Mouse (Mus musculus): ENCODE results near the gene C2cd6.

DNA sequence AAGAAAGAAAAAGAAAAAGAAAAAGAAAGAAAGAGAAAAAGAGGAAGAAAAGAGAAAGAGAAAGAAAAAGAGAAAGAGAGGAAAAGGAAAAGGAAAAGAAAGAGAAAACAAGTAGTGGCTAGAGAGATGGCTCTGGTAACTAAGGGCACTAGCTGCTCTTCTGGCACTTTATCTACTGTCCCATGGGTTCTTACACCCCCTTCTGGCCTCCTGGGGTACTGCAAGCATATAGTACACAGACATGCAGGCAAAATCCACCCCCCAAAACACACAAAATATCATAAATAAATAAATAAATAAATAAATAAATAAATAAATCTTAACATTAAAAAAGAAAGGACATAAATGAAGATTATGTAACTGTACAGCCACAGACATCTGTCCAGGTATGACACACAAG is 48.1 kb upstream of the C2cd6 start:
- no peak for TF ChIP-seq GATA1 (IDR thresholded peaks at IDR 0.05; ENCODE audit: borderline replicate concordance, low read length)
- peak; percentile 64 for TF ChIP-seq CTCF (IDR thresholded peaks at IDR 0.05; ENCODE audit: low read depth, low read length)
- no peak for TF ChIP-seq TAL1 (conservative IDR thresholded peaks at IDR 0.05; ENCODE audit: low read depth, low read length)
- no peak for TF ChIP-seq GATA2 (IDR thresholded peaks at IDR 0.05; ENCODE audit: borderline replicate concordance, low read depth, low read length)
- TF ChIP-seq POLR2AphosphoS5 (IDR thresholded peaks at IDR 0.05; ENCODE audit: insufficient replicate concordance, low read depth, low read length): no peak

Measured in G1E (cell line).